Mouse (Mus musculus): ENCODE data around the gene Angptl4. TPM values are rescaled to one million over a fixed set of nuclear protein-coding genes. Genes with fewer than 3 reads are reported as not detected.
A peak's percentile ranks its signal among the peaks of the same experiment; 100 is the strongest.

Angptl4 gene
- polyA plus RNA-seq, 1 experiment = 11.7 TPM

DNA sequence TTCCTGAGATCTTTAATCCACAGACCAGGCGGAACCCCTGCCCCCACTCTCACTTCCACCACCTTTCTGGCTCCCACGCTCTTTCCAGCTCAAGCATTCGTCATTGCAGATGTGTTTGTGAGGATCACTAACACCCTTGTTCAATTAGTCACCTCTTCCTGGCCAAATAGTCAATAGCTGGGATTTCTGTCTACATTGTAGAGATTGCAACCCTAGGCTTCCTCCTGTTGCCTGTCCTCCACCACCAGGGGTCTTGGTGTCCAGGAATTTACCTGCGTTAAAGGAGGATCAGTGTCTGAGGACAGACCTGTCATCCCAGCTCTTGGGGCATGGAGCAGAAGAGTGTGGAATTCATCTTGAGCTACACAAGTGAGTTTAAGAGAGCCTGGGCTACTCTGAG, 437 bp upstream of the Angptl4 start:
- TF ChIP-seq POLR2A (IDR thresholded peaks at IDR 0.05; ENCODE audit: low read depth, low read length) = no peak
- TF ChIP-seq CTCF (IDR thresholded peaks at IDR 0.05; ENCODE audit: borderline replicate concordance, insufficient read depth, low read length) = no peak
- H3K4me3 ChIP-seq (ENCODE audit: insufficient read depth, low read length) = no peak overlapping the region
- peak overlapping the region; percentile 16; the same call in 1 of the 2 replicates for H3K27ac ChIP-seq (ENCODE audit: insufficient read depth, low read length)
- peaks cover 43% of the 10 kb centered on the region for H3K4me1 ChIP-seq (ENCODE audit: control insufficient read depth, insufficient read depth, low read length)

DNA sequence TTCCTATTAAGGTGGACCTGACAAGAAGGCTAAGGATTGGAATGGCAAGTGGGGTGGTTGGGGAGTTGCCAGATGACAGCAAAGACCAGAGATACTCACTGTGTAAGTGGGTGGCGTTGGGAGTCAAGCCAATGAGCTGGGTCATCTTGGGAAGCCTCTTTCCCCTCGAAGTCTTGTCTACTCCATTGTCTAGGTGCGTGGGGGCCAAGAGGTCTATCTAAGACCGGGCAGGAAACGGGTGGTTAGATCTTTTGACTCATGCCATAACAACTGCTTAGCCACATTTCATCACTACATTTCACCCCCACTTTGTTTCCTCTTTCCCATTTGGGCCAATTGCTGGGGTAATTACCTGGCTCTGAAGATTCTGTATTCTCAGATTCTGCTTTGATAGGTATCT, 1.2 kb downstream of the Angptl4 start:
- peaks cover 43% of the 10 kb centered on the region for H3K4me1 ChIP-seq (ENCODE audit: control insufficient read depth, insufficient read depth, low read length)
- H3K27ac ChIP-seq (ENCODE audit: insufficient read depth, low read length) = peak overlapping the region; percentile 62
- peak overlapping the region; percentile 17; the same call in 1 of the 2 replicates for H3K4me3 ChIP-seq (ENCODE audit: insufficient read depth, low read length)
- TF ChIP-seq POLR2A (IDR thresholded peaks at IDR 0.05; ENCODE audit: low read depth, low read length) (no peak), CTCF (IDR thresholded peaks at IDR 0.05; ENCODE audit: borderline replicate concordance, insufficient read depth, low read length) (no peak)

DNA sequence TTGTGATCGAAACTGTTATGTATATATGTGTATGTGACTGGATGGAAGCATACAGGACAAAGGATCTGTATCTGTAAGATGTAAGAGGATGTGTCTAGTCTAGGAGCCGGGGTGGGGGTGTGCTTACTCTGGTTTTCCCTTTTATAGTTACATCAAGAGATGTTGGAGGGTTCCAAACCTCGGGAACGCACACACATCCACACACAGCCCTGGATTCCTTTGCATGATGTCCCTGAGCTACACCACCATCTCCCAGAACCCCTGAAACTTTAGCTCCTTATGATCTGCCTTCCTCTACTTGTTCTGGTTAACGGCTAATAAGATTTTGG, 1.7 kb downstream of the Angptl4 start:
- 0 out of 2 replicates have a peak overlapping the region, but pooled peaks have one; percentile 1 for H3K4me3 ChIP-seq (ENCODE audit: insufficient read depth, low read length)
- H3K27ac ChIP-seq (ENCODE audit: insufficient read depth, low read length) = peak overlapping the region; percentile 62
- peaks cover 41% of the 10 kb centered on the region for H3K4me1 ChIP-seq (ENCODE audit: control insufficient read depth, insufficient read depth, low read length)
- TF ChIP-seq POLR2A (IDR thresholded peaks at IDR 0.05; ENCODE audit: low read depth, low read length) = no peak
- TF ChIP-seq CTCF (IDR thresholded peaks at IDR 0.05; ENCODE audit: borderline replicate concordance, insufficient read depth, low read length) = no peak

GRCm38 (mm10) chr17:33779271-33779966, 2.2 kb downstream of the Angptl4 start:
- TF ChIP-seq POLR2A (IDR thresholded peaks at IDR 0.05; ENCODE audit: low read depth, low read length) (no peak), CTCF (IDR thresholded peaks at IDR 0.05; ENCODE audit: borderline replicate concordance, insufficient read depth, low read length) (no peak)
- no peak overlapping the region for H3K4me3 ChIP-seq (ENCODE audit: insufficient read depth, low read length)
- peak overlapping the region; percentile 64 for H3K27ac ChIP-seq (ENCODE audit: insufficient read depth, low read length)
- peaks cover 39% of the 10 kb centered on the region for H3K4me1 ChIP-seq (ENCODE audit: control insufficient read depth, insufficient read depth, low read length)

DNA sequence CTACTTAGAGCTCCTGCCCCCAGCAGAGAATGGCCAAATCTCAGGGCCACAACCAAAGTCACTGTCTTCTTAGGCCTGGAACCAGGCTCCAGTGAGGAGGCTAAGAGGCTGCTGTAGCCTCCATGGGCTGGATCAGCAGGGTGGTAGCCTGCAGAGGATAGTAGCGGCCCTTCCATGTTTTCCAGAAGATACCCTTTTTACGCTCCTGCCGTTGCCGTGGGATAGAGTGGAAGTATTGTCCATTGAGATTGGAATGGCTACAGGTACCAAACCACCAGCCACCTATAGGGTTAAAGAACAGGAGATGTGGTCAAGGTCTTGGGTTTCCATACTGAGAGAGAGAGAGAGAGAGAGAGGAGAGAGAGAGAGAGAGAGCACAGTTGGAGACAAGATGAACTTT, 6.3 kb downstream of the Angptl4 start:
- H3K4me3 ChIP-seq (ENCODE audit: insufficient read depth, low read length) = no peak overlapping the region
- no peak for TF ChIP-seq POLR2A (IDR thresholded peaks at IDR 0.05; ENCODE audit: low read depth, low read length)
- no peak for TF ChIP-seq CTCF (IDR thresholded peaks at IDR 0.05; ENCODE audit: borderline replicate concordance, insufficient read depth, low read length)
- no peak overlapping the region for H3K27ac ChIP-seq (ENCODE audit: insufficient read depth, low read length)
- peaks cover 12% of the 10 kb centered on the region for H3K4me1 ChIP-seq (ENCODE audit: control insufficient read depth, insufficient read depth, low read length)

DNA sequence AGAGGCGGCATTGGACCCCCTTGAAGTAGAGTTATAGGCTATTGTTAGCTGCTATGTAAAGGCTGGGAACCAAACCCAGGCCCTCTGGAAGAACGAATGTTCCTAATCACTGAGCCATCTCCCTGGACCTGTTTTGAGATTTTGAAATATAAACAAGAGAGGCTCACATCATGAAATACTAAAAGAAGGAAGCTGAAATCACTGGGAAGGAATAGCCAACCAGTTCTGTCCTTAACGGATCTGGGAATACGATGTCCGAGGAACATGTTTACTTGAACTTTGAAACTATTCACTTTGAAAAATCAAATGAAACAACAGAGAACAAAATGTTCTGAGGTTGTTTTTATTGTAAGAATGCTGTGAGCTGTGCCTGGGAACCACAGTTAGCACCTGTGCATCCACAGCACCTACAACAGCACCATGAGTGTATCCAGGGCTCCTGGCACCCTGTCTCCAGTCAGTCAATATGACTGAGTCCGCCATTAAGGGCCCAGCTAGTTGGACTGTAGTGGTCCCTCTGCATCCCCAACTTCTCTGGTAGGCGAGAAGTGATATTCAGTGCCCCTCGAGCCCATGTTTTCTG, 7.0 kb downstream of the Angptl4 start:
- no peak for TF ChIP-seq CTCF (IDR thresholded peaks at IDR 0.05; ENCODE audit: borderline replicate concordance, insufficient read depth, low read length)
- no peak for TF ChIP-seq POLR2A (IDR thresholded peaks at IDR 0.05; ENCODE audit: low read depth, low read length)
- no peak overlapping the region for H3K27ac ChIP-seq (ENCODE audit: insufficient read depth, low read length)
- no peak overlapping the region for H3K4me3 ChIP-seq (ENCODE audit: insufficient read depth, low read length)
- H3K4me1 ChIP-seq (ENCODE audit: control insufficient read depth, insufficient read depth, low read length) = peaks cover 8% of the 10 kb centered on the region

DNA sequence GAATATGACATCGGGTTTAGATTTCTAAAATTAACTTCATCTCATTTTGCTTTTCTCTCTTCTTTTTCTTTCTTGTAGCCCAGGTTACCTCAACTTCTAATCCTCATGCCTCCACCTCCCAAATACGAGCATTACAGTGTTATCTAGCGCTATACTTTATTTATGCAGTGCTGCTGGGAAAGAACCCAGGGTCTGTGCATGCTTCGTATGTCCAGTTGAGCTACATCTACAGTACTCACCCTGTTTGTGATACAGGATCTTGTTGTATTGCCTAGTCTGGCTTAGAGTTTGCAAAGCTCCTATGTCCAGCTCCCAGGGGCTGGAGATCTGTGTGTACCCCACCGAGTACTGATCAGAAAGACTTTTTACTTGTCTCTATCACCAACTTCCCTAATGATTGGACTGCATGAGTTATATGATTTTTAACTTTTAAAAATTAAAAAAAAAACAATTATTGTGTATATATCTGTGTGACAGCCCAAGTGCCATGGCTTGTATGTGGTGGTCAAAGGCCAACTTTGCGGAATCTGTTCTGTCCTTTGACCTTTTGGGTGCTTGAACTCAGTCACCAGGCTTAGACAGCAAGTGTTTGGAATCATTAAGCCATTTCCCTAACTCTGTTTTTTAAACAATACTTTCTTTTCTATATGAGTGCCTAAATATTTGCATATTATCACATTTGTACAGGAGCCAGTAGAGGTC, 7.6 kb downstream of the Angptl4 start:
- Histone ChIP-seq H3K4me3 (ENCODE audit: insufficient read depth, low read length) (no peak overlapping the region), H3K4me1 (ENCODE audit: control insufficient read depth, insufficient read depth, low read length) (peaks cover 6% of the 10 kb centered on the region), H3K27ac (ENCODE audit: insufficient read depth, low read length) (no peak overlapping the region)
- no peak for TF ChIP-seq POLR2A (IDR thresholded peaks at IDR 0.05; ENCODE audit: low read depth, low read length)
- TF ChIP-seq CTCF (IDR thresholded peaks at IDR 0.05; ENCODE audit: borderline replicate concordance, insufficient read depth, low read length) = no peak

GRCm38 (mm10) chr17:33773426-33773825, 8.2 kb downstream of the Angptl4 start:
- Histone ChIP-seq H3K4me1 (ENCODE audit: control insufficient read depth, insufficient read depth, low read length) (peaks cover under 1% of the 10 kb centered on the region; the same call in 1 of the 2 replicates), H3K27ac (ENCODE audit: insufficient read depth, low read length) (no peak overlapping the region), H3K4me3 (ENCODE audit: insufficient read depth, low read length) (no peak overlapping the region)
- TF ChIP-seq CTCF (IDR thresholded peaks at IDR 0.05; ENCODE audit: borderline replicate concordance, insufficient read depth, low read length) (no peak), POLR2A (IDR thresholded peaks at IDR 0.05; ENCODE audit: low read depth, low read length) (no peak)

GRCm38 (mm10) chr17:33771617-33772016, 10.0 kb downstream of the Angptl4 start:
- Histone ChIP-seq H3K4me1 (ENCODE audit: control insufficient read depth, insufficient read depth, low read length) (no peaks in the 10 kb centered on the region), H3K27ac (ENCODE audit: insufficient read depth, low read length) (no peak overlapping the region), H3K4me3 (ENCODE audit: insufficient read depth, low read length) (no peak overlapping the region)
- TF ChIP-seq CTCF (IDR thresholded peaks at IDR 0.05; ENCODE audit: borderline replicate concordance, insufficient read depth, low read length) = no peak
- TF ChIP-seq POLR2A (IDR thresholded peaks at IDR 0.05; ENCODE audit: low read depth, low read length) = no peak

- TF ChIP-seq CTCF (IDR thresholded peaks at IDR 0.05; ENCODE audit: borderline replicate concordance, insufficient read depth, low read length) (no peak), POLR2A (IDR thresholded peaks at IDR 0.05; ENCODE audit: low read depth, low read length) (no peak)
- no peak overlapping the region for H3K4me3 ChIP-seq (ENCODE audit: insufficient read depth, low read length)
- H3K4me1 ChIP-seq (ENCODE audit: control insufficient read depth, insufficient read depth, low read length) = no peaks in the 10 kb centered on the region
- H3K27ac ChIP-seq (ENCODE audit: insufficient read depth, low read length) = no peak overlapping the region
These were observed 15.2 kb downstream of the Angptl4 start for GRCm38 (mm10) chr17:33766389-33766788.
